Mouse (Mus musculus) erythroblast, embryonic 14.5 days (primary cell): Measurements from ENCODE around the gene Enho.

Source experiments
- GATA1 ChIP-seq: IDR thresholded peaks from 2 replicates; pipeline ENCODE4 v1.6.1; 2012; ENCODE audit warnings: low read length, inconsistent platforms, mixed read lengths
- TAL1 ChIP-seq: IDR thresholded peaks from 3 replicates; pipeline ENCODE4 v1.6.1; 2012; ENCODE audit warnings: low read length, inconsistent platforms, mixed read lengths

- no peak for TF ChIP-seq TAL1
- no peak for TF ChIP-seq GATA1
Measured at GRCm38 (mm10) chr4:41654217-41654616, 14.1 kb upstream of the Enho start.
